Mouse (Mus musculus) left cerebral cortex, postnatal 4 days (tissue): ENCODE measurements around the gene Chga. TPM values are rescaled to one million over a fixed set of nuclear protein-coding genes. Genes with fewer than 3 reads are reported as not detected.

Experiments used
- DNase-seq: peaks from one replicate; pipeline ENCODE4 v3.0.0-alpha.2; 2022
- intact Hi-C: fragments of 180-260 bp; cut with DNase I; formaldehyde crosslinking; loops from one replicate; pipeline ENCODE4 v1.15.1; 2025
- total RNA-seq, 2 experiments: library from RNA; stranded (reverse); gene quantifications; 2 replicates each; pipeline ENCODE4 v1.2.3; 2021

The Chga gene
- total RNA-seq, 2 experiments from 2014 or later: 105 to 113 TPM

DNA sequence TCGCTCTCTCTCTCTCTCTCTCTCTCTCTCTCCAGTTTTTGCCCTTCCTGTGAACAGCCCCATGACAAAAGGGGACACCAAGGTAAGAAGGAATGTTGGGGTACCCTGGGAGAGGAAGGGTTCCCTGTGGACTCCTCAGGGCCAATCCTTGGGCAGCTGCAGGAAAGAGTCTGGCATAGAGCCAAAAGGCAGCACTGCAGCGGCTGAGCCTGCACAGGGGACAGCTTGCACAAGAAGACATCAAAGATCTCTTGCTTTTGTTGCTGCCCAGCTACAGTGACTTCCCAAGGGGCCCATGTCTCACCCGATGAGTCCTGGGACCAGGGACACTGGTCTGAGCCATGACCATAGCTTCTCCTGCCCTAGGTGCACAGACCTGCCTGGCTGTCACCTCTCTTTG, 1.1 kb downstream of the Chga start:
- intact Hi-C loops: no loop called here
- no peak for DNase-seq

DNA sequence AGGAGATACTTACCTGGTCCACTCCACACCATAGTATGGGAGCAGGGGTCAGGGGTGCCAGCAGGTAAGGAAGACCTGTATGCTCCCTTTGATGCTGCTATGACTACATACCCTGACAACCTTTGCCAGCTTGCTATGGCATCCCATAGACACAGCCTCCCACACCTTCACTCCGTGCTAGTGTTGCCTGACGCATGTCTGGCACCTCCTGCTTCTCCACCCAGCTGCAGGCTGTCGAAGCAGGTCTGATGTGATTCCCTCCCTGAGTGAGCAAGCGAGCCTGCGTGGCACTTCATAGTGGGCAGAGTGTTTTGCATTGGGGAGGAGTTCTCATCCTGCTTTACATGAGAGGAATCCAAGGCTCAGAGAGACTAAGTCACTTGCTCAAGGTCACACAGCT, 2.6 kb downstream of the Chga start:
- intact Hi-C loops: no loop called here
- no peak for DNase-seq

DNA sequence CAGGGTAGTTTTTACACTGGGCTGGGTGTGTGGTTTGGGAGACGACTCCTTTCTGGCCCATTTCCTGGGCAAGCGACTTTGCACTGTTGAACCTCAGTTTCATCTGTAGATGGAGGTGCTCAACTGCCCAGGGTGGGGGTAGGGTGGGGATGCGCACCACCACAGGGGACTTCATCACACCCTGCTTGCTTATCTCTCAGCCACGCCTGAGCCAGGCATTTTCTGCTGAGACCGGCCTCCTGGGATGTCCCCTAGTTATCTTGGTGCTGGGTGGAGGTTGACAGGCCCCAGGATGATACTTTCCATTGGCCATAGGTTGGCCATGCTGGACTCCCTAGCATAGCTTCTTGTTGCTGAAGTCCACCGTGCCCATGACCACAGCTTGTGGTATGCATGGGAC, 10.3 kb downstream of the Chga start:
- DNase-seq: no peak
- intact Hi-C loops: no loop called here

DNA sequence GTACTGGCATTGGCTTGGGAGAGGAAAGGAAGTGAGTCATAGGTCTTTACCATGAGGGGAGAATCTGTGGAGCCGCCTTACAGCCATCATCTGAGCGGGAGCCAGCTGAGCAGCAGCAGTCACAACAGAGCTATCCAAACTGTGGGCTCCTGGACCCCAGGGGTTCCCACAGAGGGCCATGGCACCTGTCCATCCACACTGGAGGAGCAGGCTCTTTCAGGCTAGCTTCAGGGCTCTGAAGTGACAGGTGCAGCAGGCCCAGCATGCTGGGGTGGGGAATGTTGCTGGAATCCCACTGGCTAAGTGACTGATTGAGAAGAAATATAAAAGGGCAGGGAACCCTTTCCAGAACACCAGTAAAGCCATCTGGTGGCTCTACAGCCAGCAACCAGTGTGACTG, 12.2 kb downstream of the Chga start:
- DNase-seq: peak; percentile 60
- intact Hi-C loops: no loop called here

DNA sequence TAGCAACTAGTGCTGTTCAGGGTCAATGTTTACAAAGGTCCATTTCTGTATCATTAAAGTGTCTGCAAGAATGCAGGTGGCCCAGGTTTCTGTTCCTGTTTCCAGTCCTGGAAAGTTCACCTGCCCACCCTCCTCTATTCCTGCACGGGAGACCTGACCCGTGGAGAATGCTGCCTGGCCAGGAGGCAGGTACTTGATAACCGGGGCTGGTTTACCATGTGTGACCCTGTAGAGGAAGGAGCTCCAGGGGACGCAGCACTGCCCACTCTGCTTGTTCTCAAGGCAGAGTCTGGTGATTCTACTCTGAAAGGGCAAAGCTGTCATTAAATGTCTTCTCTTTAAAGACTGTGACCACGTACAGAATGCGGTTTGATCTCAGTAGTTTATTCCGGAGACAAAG, 13.4 kb downstream of the Chga start:
- DNase-seq: no peak
- intact Hi-C loops: no loop called here

DNA sequence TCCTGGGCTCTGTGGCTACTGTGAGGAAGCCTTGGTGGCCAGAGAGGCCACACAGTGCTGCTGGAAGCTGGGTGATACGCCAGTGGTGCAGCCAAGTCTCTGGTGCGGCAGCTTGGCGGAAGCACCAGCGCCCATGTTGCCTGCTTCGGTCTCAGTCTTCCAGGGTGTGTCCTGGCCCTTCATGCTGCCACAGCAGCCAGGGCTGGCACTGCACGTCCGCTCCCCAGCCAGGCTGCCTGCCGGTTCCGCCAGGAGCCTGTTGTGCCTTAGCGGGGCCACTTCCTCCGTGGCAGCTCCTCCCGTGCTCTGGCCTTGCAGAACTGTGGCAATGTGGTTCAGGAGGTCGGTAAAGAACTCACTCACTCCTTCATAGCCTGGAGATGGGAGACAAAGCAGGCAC, 15.3 kb downstream of the Chga start:
- intact Hi-C loops: no loop called here
- DNase-seq: no peak

DNA sequence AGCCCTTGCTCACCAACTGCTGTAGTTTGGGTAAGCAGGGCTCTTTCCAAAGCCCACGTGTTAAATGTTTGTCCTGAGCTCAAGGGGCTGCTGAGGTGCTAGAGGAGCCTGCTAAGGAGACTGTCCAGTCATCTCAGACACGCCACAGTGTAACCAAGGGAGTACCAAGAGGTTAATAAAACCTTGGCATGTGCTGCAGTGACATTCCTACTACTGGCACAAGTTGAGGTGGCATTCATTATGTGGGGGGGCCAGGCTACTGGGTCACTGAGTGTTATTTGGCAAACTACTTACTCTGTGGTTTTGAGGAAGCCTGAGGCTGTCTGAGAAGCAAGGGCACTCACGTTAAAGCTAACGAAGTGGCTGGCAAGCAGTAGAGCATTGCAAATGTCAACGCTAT, 16.0 kb downstream of the Chga start:
- intact Hi-C loops: no loop called here
- DNase-seq: no peak

DNA sequence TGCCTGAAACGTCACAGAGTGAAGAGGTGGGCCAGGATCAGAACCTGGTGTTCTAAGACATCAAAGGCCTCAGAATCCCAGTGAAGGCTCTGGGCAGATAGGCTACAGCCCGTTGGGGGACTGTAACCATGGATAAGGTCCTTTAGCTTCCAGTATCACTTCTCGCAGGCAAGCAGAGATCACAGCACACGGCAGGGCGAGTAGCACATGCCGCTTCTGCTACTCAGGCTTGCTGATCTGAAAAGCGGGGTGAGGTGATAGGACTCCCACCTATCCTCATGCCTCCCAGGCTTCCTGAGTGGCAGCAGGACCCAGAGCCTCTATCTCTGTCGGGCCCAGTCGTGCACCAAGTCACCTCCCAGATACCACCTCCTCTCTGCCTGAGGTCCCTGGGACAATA, 16.9 kb downstream of the Chga start:
- intact Hi-C loops: no loop called here

DNA sequence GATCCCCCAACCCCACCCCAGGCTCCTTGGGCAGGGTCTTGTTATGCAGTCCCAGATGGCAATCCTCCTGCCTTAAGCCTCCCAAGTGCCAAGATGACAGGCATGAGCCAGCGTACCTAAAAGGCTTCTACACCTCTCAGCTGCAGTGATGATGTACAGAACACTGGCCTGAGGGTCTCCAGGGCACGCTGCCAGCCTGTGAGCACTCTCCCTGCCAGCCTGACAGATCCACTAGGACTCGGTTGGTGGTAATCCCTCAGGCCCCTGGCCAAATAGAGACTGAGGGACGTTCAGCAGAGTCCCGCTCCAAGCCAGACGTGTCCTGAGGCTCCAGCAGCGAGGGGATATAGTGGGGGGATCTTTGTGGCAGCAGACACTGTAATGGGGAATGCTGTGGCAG, 18.3 kb downstream of the Chga start:
- intact Hi-C loops: no loop called here
- peak; percentile 72 for DNase-seq

More for the DNA sequence above, 16.9 kb downstream of the Chga start:
- no peak for DNase-seq

DNA sequence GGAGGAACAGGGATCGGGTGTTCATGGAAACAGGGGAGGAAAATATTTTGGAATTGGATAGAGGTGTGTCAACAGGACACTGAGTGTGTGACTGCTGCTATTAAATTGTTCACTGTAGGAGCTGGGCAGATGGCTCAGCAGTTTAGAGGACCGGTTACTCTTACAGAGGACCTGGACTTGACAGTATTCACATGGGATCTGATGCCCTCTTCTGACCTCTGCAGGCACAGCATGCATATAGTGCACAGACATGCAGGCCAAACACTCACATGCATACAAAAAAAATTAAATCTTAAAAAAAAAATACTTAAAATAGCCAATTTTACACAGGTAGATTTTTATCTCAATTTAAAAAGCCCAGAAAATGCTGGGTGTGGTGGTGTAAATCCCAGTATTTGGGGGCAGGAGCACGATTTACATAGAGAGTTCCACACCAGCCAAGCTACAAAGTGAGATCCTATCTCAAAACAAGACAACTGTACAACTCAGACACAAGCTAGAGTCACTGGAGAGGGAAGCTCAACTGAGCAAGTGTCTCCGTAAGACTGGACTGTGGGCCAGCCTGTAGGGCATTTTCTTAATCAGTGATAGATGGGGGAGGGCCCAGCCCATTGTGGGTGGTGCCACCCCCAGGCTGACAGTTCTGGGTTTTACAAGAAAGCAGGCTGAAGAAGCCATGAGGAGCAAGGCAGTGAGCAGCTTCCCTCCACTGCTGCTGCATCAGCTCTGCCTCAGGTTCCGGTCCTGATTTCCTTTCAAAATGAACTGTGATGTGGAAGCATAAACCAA, 21.0 kb downstream of the Chga start:
- intact Hi-C loops: loop anchor here (5.0 kb wide), 1 partner anchor 127 kb away; the partner anchor contains the start of gene Itpk1
- DNase-seq: no peak

DNA sequence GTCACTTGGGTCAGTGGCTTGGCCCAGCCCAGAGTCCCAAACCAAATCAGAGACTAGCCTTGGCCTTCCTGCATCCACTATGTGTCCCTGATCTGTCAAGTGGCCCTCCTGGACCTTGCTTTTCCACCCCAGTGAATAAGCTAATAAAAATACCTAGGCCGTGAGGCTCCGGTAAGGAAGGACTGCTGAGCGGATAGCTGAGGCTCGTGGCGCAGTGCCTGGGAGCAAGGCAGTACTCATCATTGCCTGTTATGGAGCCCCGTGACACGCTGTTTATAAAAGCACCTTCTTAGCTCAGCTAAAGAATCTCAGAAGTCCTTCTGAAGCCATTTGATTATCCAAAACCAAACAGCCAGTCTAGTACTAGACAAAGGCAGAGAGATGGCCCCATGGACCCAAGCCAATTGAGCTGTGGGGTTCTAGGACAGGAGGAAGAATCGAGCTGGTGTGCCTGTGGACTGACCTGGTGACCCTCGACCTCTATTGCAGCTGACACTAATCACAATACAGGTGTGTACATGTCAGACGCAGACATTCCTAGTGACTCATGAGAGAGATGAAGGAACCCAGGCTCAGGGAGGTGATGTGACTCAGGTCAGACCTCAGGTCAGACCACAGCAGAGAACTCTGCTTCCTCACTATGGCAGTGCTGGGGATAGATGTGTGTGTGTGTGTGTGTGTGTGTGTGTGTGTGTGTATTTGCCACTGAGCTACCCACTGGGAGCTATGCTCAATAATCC, 22.1 kb downstream of the Chga start:
- no peak for DNase-seq
- intact Hi-C loops: loop anchor here (5.0 kb wide), 1 partner anchor 125 kb away; the partner anchor contains the start of gene Itpk1

DNA sequence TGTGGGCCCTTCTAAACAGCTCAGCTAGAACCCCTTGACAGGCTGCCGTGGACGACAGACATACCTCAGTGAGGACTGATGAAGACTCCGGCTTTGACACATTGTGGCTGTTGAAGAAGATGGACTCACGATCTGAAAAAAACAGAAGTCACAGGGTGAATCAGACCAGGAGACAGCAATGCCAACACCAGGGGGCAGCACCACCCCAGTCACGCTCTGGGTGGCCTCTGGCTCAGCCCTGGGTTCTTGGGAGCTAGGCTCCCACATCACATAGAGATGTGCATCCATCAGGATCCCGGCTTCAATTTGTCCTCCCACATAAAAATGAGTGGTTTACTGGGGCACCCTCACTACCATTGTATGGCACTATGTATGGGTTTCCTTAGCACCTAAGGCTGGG, 24.3 kb downstream of the Chga start:
- DNase-seq: peak; percentile 85
- intact Hi-C loops: loop anchor here (5.0 kb wide), 1 partner anchor 123 kb away; the partner anchor contains the start of gene Itpk1

DNA sequence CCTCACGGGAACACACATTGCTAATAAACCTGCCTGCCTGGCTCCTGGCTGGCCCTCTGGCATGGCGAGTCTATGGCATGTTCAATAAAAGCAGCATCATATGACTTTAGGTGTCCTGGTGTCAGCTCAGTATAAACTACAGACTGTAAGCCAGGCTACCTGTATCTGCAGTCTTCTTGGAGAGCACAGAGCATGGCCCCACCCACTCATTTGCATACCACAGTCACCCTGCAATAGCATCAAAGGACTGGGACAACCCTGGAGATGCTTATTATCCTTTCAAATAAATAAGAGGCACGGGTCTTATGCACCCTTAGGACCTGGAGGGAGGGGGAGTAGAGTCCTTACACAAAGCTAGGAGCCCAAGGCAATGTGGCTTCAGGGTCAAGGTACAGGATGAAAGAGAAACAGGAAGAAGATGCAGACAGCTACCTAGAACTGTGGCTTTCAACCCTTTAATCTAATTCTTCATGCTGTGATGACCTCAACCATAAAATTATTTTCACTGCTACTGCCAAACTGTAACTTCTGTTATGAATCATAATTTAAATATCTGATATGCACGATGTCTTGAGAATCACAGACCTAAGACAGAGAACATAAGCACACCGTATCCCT, 26.9 kb downstream of the Chga start:
- no peak for DNase-seq
- intact Hi-C loops: no loop called here

DNA sequence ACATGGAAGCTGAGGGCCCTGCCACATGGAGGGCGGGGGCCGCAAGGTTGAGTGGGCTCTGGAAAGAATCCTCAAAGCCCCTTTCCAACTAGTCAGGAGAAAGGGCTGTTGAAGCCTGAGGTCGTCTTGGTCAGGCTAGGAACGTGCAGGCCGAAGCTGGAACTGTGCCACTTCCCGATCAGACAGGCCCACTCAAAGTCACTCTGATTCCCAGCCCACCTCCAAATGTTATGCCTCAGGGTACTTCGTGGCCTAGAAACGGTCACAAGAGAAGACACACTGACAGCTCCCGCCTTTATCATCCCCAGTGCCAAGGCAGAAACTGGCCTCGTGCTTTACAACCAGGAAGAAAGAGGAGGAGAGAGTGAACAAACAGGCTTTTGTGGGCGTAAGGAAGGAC, 27.7 kb downstream of the Chga start:
- peak; percentile 44 for DNase-seq
- intact Hi-C loops: no loop called here

DNA sequence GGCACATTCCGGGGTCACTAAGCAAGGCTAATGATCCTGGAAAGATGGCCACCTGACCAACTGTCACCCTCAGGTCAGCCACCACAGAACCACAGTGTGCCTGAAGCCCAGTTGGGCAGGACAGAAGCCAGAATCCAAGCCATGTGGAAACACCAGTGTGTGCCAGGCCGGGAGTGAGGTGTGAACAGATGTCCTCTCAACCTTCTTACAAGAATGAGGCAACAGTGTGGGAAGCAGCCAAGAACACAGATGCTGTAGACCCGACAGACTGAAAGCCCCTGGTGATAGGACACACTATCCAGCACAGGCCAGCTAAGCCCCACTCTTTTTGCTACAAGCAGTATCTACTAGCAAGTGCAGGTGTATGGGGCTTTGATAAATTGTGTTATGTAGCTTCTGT, 30.6 kb downstream of the Chga start:
- intact Hi-C loops: no loop called here
- DNase-seq: peak; percentile 78

DNA sequence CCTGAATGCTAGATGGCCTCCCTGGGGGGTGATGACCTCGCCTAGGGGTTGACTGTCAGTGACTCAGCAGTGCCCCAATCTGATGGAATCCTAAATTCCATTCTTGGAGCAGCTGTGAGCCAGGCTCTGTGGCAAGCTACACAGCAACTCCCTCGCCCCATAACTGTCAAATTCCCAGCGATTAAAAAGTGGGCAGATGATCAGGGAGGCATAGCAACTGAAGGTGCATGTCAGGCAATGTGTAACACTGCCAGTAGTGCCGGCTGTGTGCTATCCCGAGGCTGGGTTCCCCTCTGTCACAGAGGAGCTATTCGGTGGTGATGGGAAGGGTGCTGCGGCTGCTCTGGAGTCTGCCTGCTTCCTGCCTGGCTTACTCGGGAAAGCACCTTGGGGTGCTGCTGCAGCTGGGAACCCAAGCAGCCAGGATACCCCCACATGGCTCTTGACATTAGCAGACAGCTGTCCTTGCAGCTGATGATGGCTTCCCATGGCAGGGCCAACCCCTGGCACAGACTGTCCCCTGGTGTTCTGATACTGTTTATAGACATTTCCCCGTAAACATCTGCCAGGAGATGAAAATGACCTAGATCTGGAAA, 31.6 kb downstream of the Chga start:
- DNase-seq: no peak

DNA sequence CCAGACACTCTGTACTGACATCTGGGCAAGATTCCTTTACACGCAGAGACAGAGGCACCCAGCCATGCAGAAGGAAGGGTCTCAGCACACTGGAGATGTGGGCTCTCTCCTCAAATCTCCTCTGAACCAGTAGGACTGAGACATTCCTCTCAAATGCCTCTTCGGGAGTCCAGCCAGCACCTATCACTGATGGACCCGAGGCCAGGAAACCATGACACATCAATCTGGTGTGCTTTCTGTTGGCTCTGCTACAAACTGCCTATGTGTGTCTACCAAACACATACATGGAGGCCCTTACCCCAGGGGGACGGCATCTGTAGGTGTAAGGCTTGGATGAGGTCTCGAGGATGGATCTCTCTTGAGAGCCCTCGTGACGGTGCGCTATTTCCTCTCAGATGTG, 32.3 kb downstream of the Chga start:
- DNase-seq: no peak

More for the DNA sequence above, 31.6 kb downstream of the Chga start:
- intact Hi-C loops: no loop called here

DNA sequence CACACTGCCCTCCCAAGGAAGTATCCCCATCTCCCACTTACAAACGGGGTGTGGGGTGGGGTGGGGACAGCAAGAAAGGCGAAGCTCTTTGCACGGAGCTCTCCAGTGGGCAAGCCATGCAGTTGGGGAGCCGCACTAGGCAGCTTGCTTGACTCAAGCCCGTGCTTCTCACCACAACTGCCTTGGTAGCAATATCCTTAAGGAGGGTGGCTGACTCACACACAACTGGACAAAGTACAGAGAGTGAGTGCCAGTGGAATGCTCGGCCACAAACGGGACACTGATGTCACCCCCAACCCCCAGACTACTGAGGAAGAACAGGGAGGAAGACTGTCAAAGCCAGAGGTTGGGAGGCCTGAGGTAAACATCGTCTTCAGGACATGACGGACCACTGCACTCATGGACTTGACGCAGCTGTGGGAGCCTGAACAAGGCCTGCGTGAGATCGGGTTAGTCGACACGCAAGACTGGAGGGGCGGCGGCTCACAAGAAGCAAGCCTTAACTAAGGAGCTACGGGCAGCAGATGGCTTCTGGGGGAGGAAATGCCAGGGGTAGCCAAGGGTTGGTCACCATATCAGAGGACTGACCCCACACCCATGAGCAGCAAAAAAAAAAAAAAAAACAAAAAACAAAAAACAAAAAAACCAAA, 36.1 kb downstream of the Chga start:
- intact Hi-C loops: no loop called here

More for the DNA sequence above, 32.3 kb downstream of the Chga start:
- intact Hi-C loops: no loop called here

DNA sequence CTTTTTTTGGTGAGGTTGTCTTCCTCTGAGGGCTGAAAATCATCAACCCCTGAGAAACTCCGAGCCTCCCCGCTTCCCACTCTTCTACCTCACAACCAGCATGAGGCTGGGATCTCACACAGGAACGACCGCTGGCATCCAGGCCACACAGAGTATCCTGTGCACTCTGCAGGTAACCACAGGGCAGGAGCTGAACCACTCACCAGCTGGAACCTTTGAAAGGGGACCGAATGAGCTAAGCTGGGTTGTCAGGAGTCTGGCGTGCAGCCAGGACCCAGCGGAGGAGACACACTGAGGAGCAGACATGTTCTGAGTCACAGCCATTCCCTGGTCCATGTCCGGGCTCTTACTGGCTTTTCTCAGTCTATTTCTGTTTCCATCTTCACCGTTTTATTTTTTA, 38.9 kb downstream of the Chga start:
- DNase-seq: peak; percentile 91
- intact Hi-C loops: no loop called here

More for the DNA sequence above, 36.1 kb downstream of the Chga start:
- DNase-seq: no peak

DNA sequence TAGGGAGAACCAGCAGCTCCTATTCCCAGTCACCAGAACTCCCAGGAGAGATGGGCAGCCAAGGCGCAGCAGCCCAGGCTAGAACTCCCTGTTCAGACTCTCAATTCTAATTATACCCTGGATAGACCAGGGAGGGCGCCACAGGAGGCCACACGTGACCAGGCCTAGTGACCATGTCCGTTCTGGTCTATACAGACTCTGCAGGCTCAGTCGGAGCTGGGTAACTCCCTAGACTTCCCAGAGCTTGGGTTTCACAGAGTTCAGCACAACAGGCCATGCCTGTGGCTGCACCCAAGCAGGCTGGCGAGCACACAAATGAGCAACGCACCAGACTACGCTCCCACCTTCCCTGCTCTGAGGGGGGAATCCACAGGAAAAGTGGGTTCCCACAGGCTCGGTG, 39.9 kb downstream of the Chga start:
- no peak for DNase-seq
- intact Hi-C loops: no loop called here

DNA sequence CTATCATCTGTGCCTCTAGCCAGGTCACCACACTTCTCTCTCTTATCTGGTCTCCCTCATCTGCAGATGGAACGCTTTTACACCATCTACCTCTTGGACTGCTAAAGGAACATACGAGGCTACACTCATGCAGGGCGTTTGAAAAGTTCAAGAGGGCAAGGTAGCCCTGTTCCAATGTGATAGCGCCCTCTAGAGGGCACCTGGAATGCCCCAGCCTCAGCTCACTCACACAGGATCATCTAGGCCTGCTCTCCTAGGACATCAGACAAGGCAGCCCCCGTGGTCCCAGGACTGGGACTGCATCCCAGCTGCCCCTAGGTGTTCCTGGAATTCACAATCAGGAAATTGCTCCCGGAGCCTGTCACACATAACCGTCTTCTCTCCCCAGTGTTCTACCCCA, 41.6 kb downstream of the Chga start:
- intact Hi-C loops: no loop called here
- no peak for DNase-seq
